Mouse (Mus musculus) common myeloid progenitor, adult 5-6 weeks (primary cell): Measurements from ENCODE around the gene Ces1e. TPM values are rescaled to one million over a fixed set of nuclear protein-coding genes. Genes with fewer than 3 reads are reported as not detected.

ENCODE experiments used
- ATAC-seq: replicated peaks from 2 replicates; pipeline ENCODE4 v1.8.0; 2016; ENCODE audit warnings: low read depth, mild to moderate bottlenecking, moderate TSS enrichment, inconsistent platforms; ENCODE audit not compliant: poor library complexity, severe bottlenecking
- total RNA-seq: library from RNA; stranded (forward); fragments of 200-1000, 187-1606 nt; gene quantifications from 2 replicates; pipeline ENCODE4 v1.2.3, GENCODE M21; 2017

The Ces1e gene
- total RNA-seq, 1 experiment from 2014 or later, result not detected

DNA sequence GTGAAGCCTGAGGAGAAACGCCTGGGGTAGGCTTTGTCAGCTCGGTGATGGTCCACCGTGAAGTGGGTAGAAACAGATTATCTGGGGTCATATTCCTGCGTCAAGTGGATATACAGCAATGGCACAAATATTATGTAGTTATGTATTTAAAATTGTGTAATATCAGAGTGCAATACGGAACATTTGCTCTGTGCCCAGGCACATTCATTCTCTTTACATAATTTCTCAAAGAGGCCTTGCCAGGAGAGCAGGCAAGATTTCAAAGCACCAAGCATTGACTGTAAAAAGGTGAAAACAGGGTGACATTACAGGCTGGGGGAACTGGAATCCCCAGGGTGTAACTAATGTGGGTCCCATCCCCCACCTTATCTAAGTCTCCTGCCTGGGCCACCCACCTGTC is 33.0 kb downstream of the Ces1e start:
- no peak for ATAC-seq

DNA sequence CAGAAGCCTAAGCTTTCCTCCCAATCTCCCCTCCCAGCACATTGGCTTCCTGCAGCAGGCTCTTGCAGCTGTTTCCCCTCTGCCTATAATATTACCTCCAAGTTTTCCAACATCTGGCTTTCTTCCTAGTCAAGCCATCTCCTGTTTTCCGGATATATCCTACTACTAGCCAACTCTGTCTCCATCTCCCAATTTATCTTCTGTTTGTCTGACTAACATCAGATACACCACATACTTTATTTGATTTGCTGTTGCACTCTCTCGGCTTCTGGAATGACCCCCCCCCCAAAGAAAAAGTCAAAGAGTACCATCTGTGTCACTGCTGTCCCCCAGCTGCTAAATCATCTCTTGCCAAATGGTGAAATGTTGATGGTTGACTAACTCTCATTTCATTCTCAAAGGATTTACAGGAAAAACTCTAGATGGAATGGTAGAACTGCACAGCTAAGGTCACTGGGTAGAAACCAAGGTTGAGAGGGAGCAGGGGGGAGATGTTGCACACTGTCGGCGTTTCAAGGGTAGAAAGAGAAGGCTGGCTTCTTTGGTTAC is 48.8 kb downstream of the Ces1e start:
- ATAC-seq, result no peak

DNA sequence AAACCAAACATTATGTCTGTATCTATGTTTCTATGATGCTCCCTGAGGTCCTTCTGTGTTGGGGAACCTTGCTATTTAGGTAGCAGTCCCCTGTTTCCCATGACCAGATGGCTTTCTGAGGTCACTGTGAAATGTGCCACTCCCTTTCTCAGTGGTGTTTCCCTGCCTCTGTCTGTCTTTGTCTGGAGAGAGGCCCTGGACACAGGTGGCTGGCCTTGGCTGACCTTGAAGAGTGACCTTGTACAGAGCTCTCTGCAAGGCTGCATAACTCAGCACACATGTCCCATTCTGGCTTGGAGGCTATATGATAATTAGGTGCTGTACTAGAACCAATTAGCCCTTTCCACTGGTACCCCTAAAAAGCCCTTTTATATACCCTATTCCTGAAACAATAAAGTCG is 52.8 kb downstream of the Ces1e start:
- no peak for ATAC-seq

DNA sequence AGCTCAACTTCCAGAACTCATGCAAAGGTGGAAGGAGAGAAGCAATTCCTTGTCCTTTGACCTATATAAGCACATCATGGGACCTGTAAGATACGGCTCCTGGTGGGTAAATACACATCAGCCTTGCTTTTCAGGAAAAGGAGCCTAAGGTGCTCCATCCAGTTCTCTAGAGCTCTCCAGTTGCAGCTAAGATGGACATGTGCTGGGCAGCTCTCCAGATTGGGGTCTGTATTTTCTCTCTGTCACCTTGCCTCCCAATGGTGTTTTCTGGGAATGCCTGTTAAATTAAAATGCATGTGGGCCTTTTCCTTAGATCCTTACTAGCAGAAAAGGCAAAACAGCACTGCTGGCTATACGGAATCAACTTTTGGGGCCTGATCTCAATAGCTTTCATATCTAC is 54.9 kb downstream of the Ces1e start:
- ATAC-seq, result no peak

DNA sequence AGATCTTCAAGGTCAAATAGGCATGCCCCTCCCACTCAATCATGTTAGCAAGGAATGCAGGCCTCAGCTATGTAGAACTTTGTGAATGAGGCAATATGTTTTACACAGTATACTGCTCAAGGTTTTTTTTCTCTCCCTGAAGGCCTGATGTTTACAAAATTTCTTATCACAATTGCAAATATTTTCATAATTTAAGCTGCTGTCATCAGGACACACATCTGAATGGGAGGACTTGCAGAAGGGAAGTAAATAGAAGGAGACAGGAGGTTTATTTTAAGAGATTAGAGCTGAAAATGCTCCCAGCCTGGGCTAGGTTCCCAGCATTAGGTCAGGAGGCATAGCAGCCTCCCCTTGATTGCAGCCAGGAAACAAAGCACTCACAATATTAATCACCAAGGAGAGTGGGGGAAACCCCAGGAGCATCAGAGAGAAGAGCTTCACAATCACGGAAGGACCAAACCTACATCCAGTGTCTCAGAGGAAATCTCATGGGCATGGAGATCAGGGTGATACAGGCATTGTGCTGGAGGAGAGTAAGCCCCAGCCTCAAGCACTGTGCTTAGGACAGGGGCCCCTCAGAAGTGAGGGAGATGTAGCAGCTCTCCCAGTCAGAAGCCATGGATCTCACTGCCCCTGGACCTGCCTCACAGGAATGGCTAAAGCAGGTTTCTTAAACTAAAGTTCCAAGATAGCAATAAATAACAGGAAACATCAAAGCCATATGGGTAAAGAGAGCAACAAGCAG is 57.4 kb downstream of the Ces1e start:
- ATAC-seq, result no peak

DNA sequence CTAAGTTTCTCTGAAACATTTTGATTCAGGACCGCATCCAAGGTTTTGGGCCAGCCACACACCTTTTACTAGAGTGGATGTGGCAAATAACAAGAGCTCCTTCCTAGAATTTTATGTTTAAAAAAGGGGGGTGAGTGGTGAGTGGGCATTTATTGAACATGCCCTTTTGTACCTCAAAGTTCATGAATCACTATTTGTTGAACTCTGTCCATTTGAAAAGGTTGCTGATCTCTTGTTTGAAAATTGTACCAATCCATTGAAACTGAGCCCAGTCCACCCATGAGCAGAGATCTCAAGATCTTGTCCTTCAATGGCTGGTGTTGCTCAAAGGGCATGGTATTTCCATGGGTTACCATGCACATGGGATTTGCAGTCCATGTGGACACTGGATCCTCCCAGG is 66.1 kb downstream of the Ces1e start:
- ATAC-seq, result no peak

DNA sequence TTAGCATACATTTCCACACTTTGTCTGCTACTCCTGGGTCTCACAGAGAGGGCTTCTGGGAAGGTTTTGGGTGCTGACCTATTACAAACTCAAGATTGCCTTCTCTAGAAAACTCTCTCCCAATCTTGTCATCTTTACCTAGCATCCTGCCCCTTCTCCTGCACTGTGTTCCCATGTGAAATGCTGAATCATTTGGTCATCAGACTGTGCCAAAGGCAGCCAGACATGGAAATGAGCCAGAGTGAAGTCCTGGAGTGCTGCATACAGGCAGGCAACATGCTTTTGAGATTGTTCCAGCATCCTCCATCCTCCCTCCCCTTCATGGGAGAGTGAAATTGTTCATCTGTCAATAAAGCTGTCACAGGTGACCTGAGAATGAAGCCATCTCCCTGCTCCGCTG is 78.0 kb downstream of the Ces1e start:
- ATAC-seq, result no peak

Other genes starting within 250 kb of the Ces1e start
- gene Ces1a, start 181.4 kb downstream of the Ces1e start, total RNA-seq, result not detected in 2 replicates
- not detected in 2 replicates for gene Ces1b, start 149.6 kb downstream of the Ces1e start, total RNA-seq
- not detected in 2 replicates for gene Ces1c, start 98.3 kb downstream of the Ces1e start, total RNA-seq
- gene Ces1d, start 31.8 kb downstream of the Ces1e start, total RNA-seq, result not detected in 2 replicates
- gene Ces1f, start 50.1 kb upstream of the Ces1e start, total RNA-seq, result not detected in 2 replicates
- not detected in 2 replicates for gene Ces1g, start 107.7 kb upstream of the Ces1e start, total RNA-seq
- gene Ces1h, start 150.1 kb upstream of the Ces1e start, total RNA-seq, result not detected in 2 replicates